In genomic region chr2:25177685-25178084, GRCm38 (mm10) we compare ENCODE assay signal across 10 mouse cellular contexts. TPM values are rescaled to one million over a fixed set of nuclear protein-coding genes. Genes with fewer than 3 reads are reported as not detected.
A peak's percentile ranks its signal among the peaks of the same experiment; 100 is the strongest.
DNase-seq lines count a peak whose midpoint lies in the region; ATAC-seq and TF ChIP-seq lines count a peak whose summit lies in the region.
"Had no signal": no experiment of that assay in that cellular context is flagged by ENCODE, and none has a peak within 500 bp of the region (broad histone marks: within the 10 kb centered on the region; RNA-seq: fewer than 3 reads in every experiment).

No protein-coding gene starts in this region.

- peak; percentile 65 to 71 for DNase-seq in heart, adult 2 months
- DNase-seq in heart, postnatal 36 days: no peak
- DNase-seq in embryonic facial prominence, embryonic 10.5 days (ENCODE audit: low spot score): peak; percentile 58
- peak; percentile 76 for DNase-seq in hindbrain, embryonic 10.5 days (ENCODE audit: low spot score)
- peak; percentile 68 for DNase-seq in limb, embryonic 10.5 days (ENCODE audit: low spot score)
- peak; percentile 71 for DNase-seq in neural tube, embryonic 11.5 days (ENCODE audit: low spot score)
- no peak for DNase-seq in thymus, postnatal 25 days
- no peak for DNase-seq in ovary, adult 18-20 months (ENCODE audit: low spot score)

- no peaks in the 10 kb centered on the region for H3K27me3 ChIP-seq in heart, adult 2 months (ENCODE audit: control insufficient read depth, insufficient read depth, low read length)
- peaks cover 71% of the 10 kb centered on the region for H3K27me3 ChIP-seq in embryonic facial prominence, embryonic 10.5 days (replicated peaks; ENCODE audit: low read depth, poor library complexity, severe bottlenecking)
- H3K27me3 ChIP-seq in hindbrain, embryonic 10.5 days (ENCODE audit: insufficient read depth, poor library complexity, severe bottlenecking): peaks cover 21% of the 10 kb centered on the region; the same call in 1 of the 2 replicates
- H3K27me3 ChIP-seq in limb, embryonic 10.5 days (ENCODE audit: low read depth, poor library complexity, severe bottlenecking): peaks cover 77% of the 10 kb centered on the region
- H3K27me3 ChIP-seq in neural tube, embryonic 11.5 days (ENCODE audit: control insufficient read depth, insufficient read depth, low read length): peaks cover 2% of the 10 kb centered on the region; the same call in 1 of the 2 replicates

- H3K27ac ChIP-seq in heart, adult 2 months: peak overlapping the region; percentile 86
- H3K27ac ChIP-seq in embryonic facial prominence, embryonic 10.5 days (replicated peaks): peak overlapping the region; percentile 77
- H3K27ac ChIP-seq in hindbrain, embryonic 10.5 days: peak overlapping the region; percentile 98
- peak overlapping the region; percentile 80 for H3K27ac ChIP-seq in limb, embryonic 10.5 days
- peak overlapping the region; percentile 72 for H3K27ac ChIP-seq in neural tube, embryonic 11.5 days (ENCODE audit: low read depth, low read length)

- peak overlapping the region; percentile 31 for H3K4me2 ChIP-seq in neural tube, embryonic 11.5 days (ENCODE audit: low read depth)
- H3K4me2 ChIP-seq: embryonic facial prominence, embryonic 12.5 days had no signal

- H3K36me3 ChIP-seq in heart, adult 2 months (ENCODE audit: control insufficient read depth, insufficient read depth, low read length): no peaks in the 10 kb centered on the region
- no peaks in the 10 kb centered on the region for H3K36me3 ChIP-seq in embryonic facial prominence, embryonic 10.5 days (replicated peaks)
- peaks cover 2% of the 10 kb centered on the region for H3K36me3 ChIP-seq in hindbrain, embryonic 10.5 days
- H3K36me3 ChIP-seq in limb, embryonic 10.5 days: no peaks in the 10 kb centered on the region
- no peaks in the 10 kb centered on the region for H3K36me3 ChIP-seq in neural tube, embryonic 11.5 days (ENCODE audit: control insufficient read depth, insufficient read depth, low read length)
- H3K36me3 ChIP-seq: embryonic facial prominence, embryonic 12.5 days had no signal

- no peak for TF ChIP-seq POLR2A in heart, adult 2 months (IDR thresholded peaks at IDR 0.05; ENCODE audit: insufficient read depth, low read depth, low read length)

- H3K4me3 ChIP-seq in heart, adult 2 months: peak overlapping the region; percentile 24; the same call in 1 of the 2 replicates
- peak overlapping the region; percentile 39; the same call in 1 of the 2 replicates for H3K4me3 ChIP-seq in embryonic facial prominence, embryonic 10.5 days
- H3K4me3 ChIP-seq in hindbrain, embryonic 10.5 days: peak overlapping the region; percentile 45
- peak overlapping the region; percentile 30 for H3K4me3 ChIP-seq in limb, embryonic 10.5 days
- H3K4me3 ChIP-seq in neural tube, embryonic 11.5 days (ENCODE audit: low read depth, low read length): peak overlapping the region; percentile 18; the same call in 1 of the 2 replicates
- H3K4me3 ChIP-seq: embryonic facial prominence, embryonic 12.5 days had no signal

- TF ChIP-seq CTCF in heart, adult 2 months (IDR thresholded peaks at IDR 0.05): no peak

- 29% methylated on average over 6 of the region's 6 CpGs for WGBS in heart, adult 2 months
- 7% methylated on average over 6 of the region's 6 CpGs for WGBS in embryonic facial prominence, embryonic 10.5 days
- WGBS in hindbrain, embryonic 10.5 days: 2% methylated on average over 6 of the region's 6 CpGs
- 4% methylated on average over 6 of the region's 6 CpGs for WGBS in limb, embryonic 10.5 days
- 2% methylated on average over 6 of the region's 6 CpGs for WGBS in neural tube, embryonic 11.5 days

- peak overlapping the region; percentile 52 for H3K9ac ChIP-seq in heart, adult 2 months (ENCODE audit: low read depth, low read length)
- peak overlapping the region; percentile 50 for H3K9ac ChIP-seq in neural tube, embryonic 11.5 days (ENCODE audit: low read length)

- no peaks in the 10 kb centered on the region for H3K79me2 ChIP-seq in heart, adult 2 months (replicated peaks; ENCODE audit: control insufficient read depth, insufficient read depth, low read length)

- ATAC-seq in neural tube, embryonic 11.5 days (ENCODE audit: insufficient read depth, low FRiP score, low TSS enrichment): peak; percentile 11; the same call in 1 of the 2 replicates

- peaks cover 26% of the 10 kb centered on the region for H3K4me1 ChIP-seq in heart, adult 2 months (ENCODE audit: control insufficient read depth, insufficient read depth, low read length)
- peaks cover 80% of the 10 kb centered on the region for H3K4me1 ChIP-seq in embryonic facial prominence, embryonic 10.5 days
- peaks cover 80% of the 10 kb centered on the region for H3K4me1 ChIP-seq in hindbrain, embryonic 10.5 days (replicated peaks)
- H3K4me1 ChIP-seq in limb, embryonic 10.5 days: peaks cover 78% of the 10 kb centered on the region
- H3K4me1 ChIP-seq in neural tube, embryonic 11.5 days (ENCODE audit: control insufficient read depth, insufficient read depth, low read length): peaks cover 40% of the 10 kb centered on the region

- no peaks in the 10 kb centered on the region for H3K9me3 ChIP-seq in embryonic facial prominence, embryonic 10.5 days
- H3K9me3 ChIP-seq in hindbrain, embryonic 10.5 days: no peaks in the 10 kb centered on the region
- H3K9me3 ChIP-seq in limb, embryonic 10.5 days (replicated peaks): no peaks in the 10 kb centered on the region
- no peaks in the 10 kb centered on the region for H3K9me3 ChIP-seq in neural tube, embryonic 11.5 days (ENCODE audit: control insufficient read depth, low read length)
- H3K9me3 ChIP-seq: embryonic facial prominence, embryonic 12.5 days had no signal

- TF ChIP-seq EP300 in heart, adult 2 months (IDR thresholded peaks at IDR 0.05; ENCODE audit: insufficient read depth, low read depth, low read length): 0 out of 2 replicates have a peak, but pooled peaks have one; percentile 7

- intact Hi-C loops in heart, adult 2 months (cut with DNase I): loop anchor here (1.0 kb wide), 1 partner anchor 14 kb away; no protein-coding TSS in a partner anchor
- intact Hi-C loops in heart, postnatal 36 days (cut with DNase I): loop anchor here (1.0 kb wide), 1 partner anchor 14 kb away; no protein-coding TSS in a partner anchor

RNA-seq across cellular contexts. Expression of gene Nrarp, which starts 2.9 kb away (rescaled TPM):
- 1 to 10 TPM; 6.2 to 7.4 TPM for total RNA-seq in heart, adult 2 months (2021)
- polyA plus RNA-seq in heart, adult 2 months (2012; rRNA removed): 10.2 and 11.2 TPM in 2 replicates
- total RNA-seq in heart, postnatal 36 days (2021): 10 to 100 TPM in 1 of 2 experiments, 1 to 10 TPM in 1; 9.7 to 12.0 TPM
- 19.8 and 26.6 TPM in 2 replicates for polyA plus RNA-seq in embryonic facial prominence, embryonic 10.5 days (2016; fragmentation: Nextera tagmentation; extraction: Ambion mirVana)
- polyA plus RNA-seq in hindbrain, embryonic 10.5 days (2016; fragmentation: Nextera tagmentation; extraction: Ambion mirVana): 77.4 and 108 TPM in 2 replicates
- 7.9 and 10.3 TPM in 2 replicates for polyA plus RNA-seq in limb, embryonic 10.5 days (2016; fragmentation: Nextera tagmentation; extraction: Ambion mirVana)
- polyA plus RNA-seq in neural tube, embryonic 11.5 days (2014; fragmentation: Nextera tagmentation; extraction: Ambion mirVana): 53.7 and 57.8 TPM in 2 replicates

RNA-seq across cellular contexts. Expression of gene Tor4a, which starts 19.0 kb away (rescaled TPM):
- total RNA-seq in heart, adult 2 months (2021): 1 to 10 TPM; 4.3 to 4.9 TPM
- polyA plus RNA-seq in heart, adult 2 months (2012; rRNA removed): 6.8 and 9.4 TPM in 2 replicates
- total RNA-seq in heart, postnatal 36 days (2021): 1 to 10 TPM; 4.0 to 5.2 TPM
- polyA plus RNA-seq in embryonic facial prominence, embryonic 10.5 days (2016; fragmentation: Nextera tagmentation; extraction: Ambion mirVana): 2.2 and 2.4 TPM in 2 replicates
- polyA plus RNA-seq in hindbrain, embryonic 10.5 days (2016; fragmentation: Nextera tagmentation; extraction: Ambion mirVana): 2.6 and 2.7 TPM in 2 replicates
- polyA plus RNA-seq in limb, embryonic 10.5 days (2016; fragmentation: Nextera tagmentation; extraction: Ambion mirVana): 3.2 TPM in 2 replicates
- polyA plus RNA-seq in neural tube, embryonic 11.5 days (2014; fragmentation: Nextera tagmentation; extraction: Ambion mirVana): 1.6 and 1.9 TPM in 2 replicates

RNA-seq across cellular contexts. Expression of gene Nelfb, which starts 33.6 kb away (rescaled TPM):
- 10 to 100 TPM; 37.4 TPM for total RNA-seq in heart, adult 2 months (2021)
- 47.0 and 86.7 TPM in 2 replicates for polyA plus RNA-seq in heart, adult 2 months (2012; rRNA removed)
- total RNA-seq in heart, postnatal 36 days (2021): 10 to 100 TPM; 38.7 to 39.9 TPM
- 124 and 125 TPM in 2 replicates for polyA plus RNA-seq in embryonic facial prominence, embryonic 10.5 days (2016; fragmentation: Nextera tagmentation; extraction: Ambion mirVana)
- 123 and 132 TPM in 2 replicates for polyA plus RNA-seq in hindbrain, embryonic 10.5 days (2016; fragmentation: Nextera tagmentation; extraction: Ambion mirVana)
- 129 and 137 TPM in 2 replicates for polyA plus RNA-seq in limb, embryonic 10.5 days (2016; fragmentation: Nextera tagmentation; extraction: Ambion mirVana)
- polyA plus RNA-seq in neural tube, embryonic 11.5 days (2014; fragmentation: Nextera tagmentation; extraction: Ambion mirVana): 94.8 and 99.8 TPM in 2 replicates

RNA-seq across cellular contexts. Expression of gene Stpg3, which starts 36.8 kb away (rescaled TPM):
- total RNA-seq in heart, adult 2 months (2021): not detected
- polyA plus RNA-seq in heart, adult 2 months (2012; rRNA removed): 0.20 TPM in 1 of 2 replicates, not detected in the other
- total RNA-seq in heart, postnatal 36 days (2021): not detected
- not detected in 2 replicates for polyA plus RNA-seq in embryonic facial prominence, embryonic 10.5 days (2016; fragmentation: Nextera tagmentation; extraction: Ambion mirVana)
- not detected in 2 replicates for polyA plus RNA-seq in hindbrain, embryonic 10.5 days (2016; fragmentation: Nextera tagmentation; extraction: Ambion mirVana)
- polyA plus RNA-seq in limb, embryonic 10.5 days (2016; fragmentation: Nextera tagmentation; extraction: Ambion mirVana): 0.14 TPM in 1 of 2 replicates, not detected in the other
- polyA plus RNA-seq in neural tube, embryonic 11.5 days (2014; fragmentation: Nextera tagmentation; extraction: Ambion mirVana): not detected in 2 replicates
- polyA plus RNA-seq: embryonic facial prominence, embryonic 12.5 days; liver, embryonic 16.5 days had no signal

RNA-seq across cellular contexts. Expression of gene Fam166a, which starts 40.9 kb away (rescaled TPM):
- total RNA-seq in heart, adult 2 months (2021): not detected
- 0.21 TPM in 1 of 2 replicates, not detected in the other for polyA plus RNA-seq in heart, adult 2 months (2012; rRNA removed)
- total RNA-seq in heart, postnatal 36 days (2021): not detected
- 0.74 and 1.4 TPM in 2 replicates for polyA plus RNA-seq in embryonic facial prominence, embryonic 10.5 days (2016; fragmentation: Nextera tagmentation; extraction: Ambion mirVana)
- not detected in 2 replicates for polyA plus RNA-seq in hindbrain, embryonic 10.5 days (2016; fragmentation: Nextera tagmentation; extraction: Ambion mirVana)
- 1.0 TPM in 1 of 2 replicates, not detected in the other for polyA plus RNA-seq in limb, embryonic 10.5 days (2016; fragmentation: Nextera tagmentation; extraction: Ambion mirVana)
- not detected in 2 replicates for polyA plus RNA-seq in neural tube, embryonic 11.5 days (2014; fragmentation: Nextera tagmentation; extraction: Ambion mirVana)
- polyA plus RNA-seq: embryonic facial prominence, embryonic 12.5 days; liver, embryonic 16.5 days had no signal

Comparison
In these comparisons a context has a peak if more than half of its experiments do, and no peak if none do; other contexts are left out.
1. DNase-seq: peak in heart, adult 2 months (2 of 2), embryonic facial prominence, embryonic 10.5 days (single experiment), hindbrain, embryonic 10.5 days (single experiment), limb, embryonic 10.5 days (single experiment) and neural tube, embryonic 11.5 days (single experiment); none in heart, postnatal 36 days (0 of 2), thymus, postnatal 25 days (single experiment) and ovary, adult 18-20 months (single experiment).
2. Peak in every context shown above with its lines, with median percentiles within 50 percentile points of each other: H3K27ac ChIP-seq and H3K4me3 ChIP-seq.